In genomic region chr1:181769392-181769791, GRCm38 (mm10) we compare ENCODE assay signal across 11 mouse cellular contexts.
DNase-seq lines count a peak whose midpoint lies in the region; ATAC-seq and TF ChIP-seq lines count a peak whose summit lies in the region.
"Had no signal": no experiment of that assay in that cellular context is flagged by ENCODE, and none has a peak within 500 bp of the region (broad histone marks: within the 10 kb centered on the region; RNA-seq: fewer than 3 reads in every experiment).

No protein-coding gene starts in this region.

- peak; percentile 21 for DNase-seq in CD4-positive, CD25-positive, alpha-beta regulatory T cell, adult 2 months (ENCODE audit: low read depth, low spot score)
- no peak for DNase-seq in left cerebral cortex, adult 2 months (ENCODE audit: extremely low spot score in 1 of 2, low spot score in 2 of 2)
- no peak for DNase-seq in left cerebral cortex, adult 9 months (ENCODE audit: low spot score in 2 of 2)
- peak; percentile 5 for DNase-seq in thymus, postnatal 25 days
- DNase-seq in thymus, postnatal 10 days (ENCODE audit: low spot score in 2 of 2) = no peak
- DNase-seq in adipocyte (ENCODE audit: low spot score) = no peak
- no peak for DNase-seq in natural killer cell, adult 2 months (ENCODE audit: low spot score in 2 of 2)
- DNase-seq: adrenal gland, postnatal 10 days; liver, embryonic 13.5 days; right cerebral cortex, adult 18-20 months had no signal

- ATAC-seq in CD4-positive, CD25-positive, alpha-beta regulatory T cell, adult 4 months = no peak

- H3K27ac ChIP-seq in left cerebral cortex, adult 2 months = no peak overlapping the region
- H3K27ac ChIP-seq: liver, embryonic 13.5 days had no signal

- H3K4me3 ChIP-seq in left cerebral cortex, adult 2 months = no peak overlapping the region
- H3K4me3 ChIP-seq: liver, embryonic 13.5 days had no signal

- intact Hi-C loops in left cerebral cortex, adult 2 months (cut with DNase I) = no loop called here

- TF ChIP-seq CTCF in left cerebral cortex, adult 2 months (IDR thresholded peaks at IDR 0.05) = peak; percentile 65

Comparison
In these comparisons a context has a peak if more than half of its experiments do, and no peak if none do; other contexts are left out.
1. DNase-seq: peak in CD4-positive, CD25-positive, alpha-beta regulatory T cell, adult 2 months (single experiment) and thymus, postnatal 25 days (single experiment); none in left cerebral cortex, adult 2 months (0 of 2), left cerebral cortex, adult 9 months (0 of 2), thymus, postnatal 10 days (0 of 2), adipocyte (single experiment) and natural killer cell, adult 2 months (0 of 2).